Mouse (Mus musculus) embryonic facial prominence, embryonic 13.5 days (tissue): ENCODE results near the gene Rbms1. TPM values are rescaled to one million over a fixed set of nuclear protein-coding genes. Genes with fewer than 3 reads are reported as not detected.

ENCODE experiments used
- ATAC-seq: fragments of 200-750 bp; cut with Nextera tagmentation; 2 replicates; pipeline ENCODE4 v1.8.0; 2017; ENCODE audit warnings: low read depth; ENCODE audit not compliant: insufficient number of reproducible peaks, insufficient read depth, low FRiP score, low TSS enrichment
- H3K27ac ChIP-seq: fragments of 300-500 bp; sonication (generic); 2 replicates; pipeline ENCODE4 v1.5.1; 2015; ENCODE audit warnings: moderate library complexity, mild to moderate bottlenecking, inconsistent platforms
- H3K27me3 ChIP-seq: fragments of 300-500 bp; sonication (generic); 2 replicates; pipeline ENCODE4 v1.6.1; 2015; ENCODE audit warnings: mild to moderate bottlenecking, inconsistent platforms
- H3K36me3 ChIP-seq: fragments of 300-500 bp; sonication (generic); 2 replicates; pipeline ENCODE4 v1.6.1; 2015; ENCODE audit warnings: mild to moderate bottlenecking, inconsistent platforms
- H3K4me1 ChIP-seq: fragments of 300-500 bp; sonication (generic); 2 replicates; pipeline ENCODE4 v1.6.1; 2015; ENCODE audit warnings: inconsistent platforms
- H3K4me2 ChIP-seq: fragments of 300-500 bp; sonication (generic); 2 replicates; pipeline ENCODE4 v1.6.1; 2015; ENCODE audit warnings: moderate library complexity, mild to moderate bottlenecking, inconsistent platforms
- H3K4me3 ChIP-seq: fragments of 300-500 bp; sonication (generic); 2 replicates; pipeline ENCODE4 v1.5.1; 2015; ENCODE audit warnings: mild to moderate bottlenecking, inconsistent platforms
- H3K9ac ChIP-seq: fragments of 300-500 bp; sonication (generic); 2 replicates; pipeline ENCODE4 v1.6.1; 2015; ENCODE audit warnings: mild to moderate bottlenecking, inconsistent platforms
- H3K9me3 ChIP-seq: fragments of 300-500 bp; sonication (generic); 2 replicates; pipeline ENCODE4 v1.6.1; 2016; ENCODE audit warnings: inconsistent platforms
- WGBS: fragments of 180-500 bp; shearing (Covaris S2); methylation state at CpG from one replicate; pipeline ENCODE4 v1.1.7; 2015; ENCODE audit warnings: mixed read lengths; 5-methylcytosine and 5-hydroxymethylcytosine counted together
- polyA plus RNA-seq: library from polyadenylated mRNA; unstranded; fragments of >200 nt; fragmentation: Nextera tagmentation; extraction: Ambion mirVana; gene quantifications from 2 replicates; pipeline ENCODE4 v1.2.1, GENCODE M21; 2015

Gene Rbms1
- polyA plus RNA-seq, 1 experiment from 2014 or later = 117 TPM

GRCm38 (mm10) chr2:60893042-60893441 is 70.0 kb downstream of the Rbms1 start:
- 98% methylated on average over 1 of the region's 1 CpGs for WGBS

GRCm38 (mm10) chr2:60883931-60884330 is 79.1 kb downstream of the Rbms1 start:
- H3K27ac ChIP-seq = no peak overlapping the region
- WGBS = 22% methylated on average over 4 of the region's 4 CpGs
- ATAC-seq = no peak

More at GRCm38 (mm10) chr2:60893042-60893441, 70.0 kb downstream of the Rbms1 start:
- no peak overlapping the region for H3K4me2 ChIP-seq
- H3K9me3 ChIP-seq = no peaks in the 10 kb centered on the region
- no peak for ATAC-seq
- H3K4me3 ChIP-seq = no peak overlapping the region
- no peaks in the 10 kb centered on the region for H3K27me3 ChIP-seq
- peaks cover 7% of the 10 kb centered on the region for H3K4me1 ChIP-seq
- H3K36me3 ChIP-seq = no peaks in the 10 kb centered on the region
- no peak overlapping the region for H3K27ac ChIP-seq
- H3K9ac ChIP-seq = no peak overlapping the region

GRCm38 (mm10) chr2:60883043-60883365 is 80.0 kb downstream of the Rbms1 start:
- no peak for ATAC-seq
- WGBS = 64% methylated on average over 3 of the region's 3 CpGs
- no peak overlapping the region for H3K9ac ChIP-seq

More at GRCm38 (mm10) chr2:60883931-60884330, 79.1 kb downstream of the Rbms1 start:
- no peaks in the 10 kb centered on the region for H3K27me3 ChIP-seq
- H3K4me1 ChIP-seq = peaks cover 34% of the 10 kb centered on the region
- no peaks in the 10 kb centered on the region for H3K36me3 ChIP-seq
- no peak overlapping the region for H3K4me2 ChIP-seq
- H3K9ac ChIP-seq = no peak overlapping the region
- H3K9me3 ChIP-seq = no peaks in the 10 kb centered on the region
- no peak overlapping the region for H3K4me3 ChIP-seq

GRCm38 (mm10) chr2:60882202-60883042 is 80.6 kb downstream of the Rbms1 start:
- H3K36me3 ChIP-seq = 0 out of 2 replicates have a peak, but pooled peaks cover 5% of the 10 kb centered on the region
- no peak for ATAC-seq
- H3K4me1 ChIP-seq = peaks cover 46% of the 10 kb centered on the region
- 29% methylated on average over 5 of the region's 5 CpGs for WGBS
- H3K27me3 ChIP-seq = no peaks in the 10 kb centered on the region
- no peak overlapping the region for H3K9ac ChIP-seq
- H3K4me3 ChIP-seq = no peak overlapping the region
- no peaks in the 10 kb centered on the region for H3K9me3 ChIP-seq
- peak overlapping the region; percentile 95 for H3K27ac ChIP-seq
- peak overlapping the region; percentile 77 for H3K4me2 ChIP-seq

More at GRCm38 (mm10) chr2:60883043-60883365, 80.0 kb downstream of the Rbms1 start:
- H3K4me2 ChIP-seq = no peak overlapping the region
- peaks cover 42% of the 10 kb centered on the region for H3K4me1 ChIP-seq
- no peak overlapping the region for H3K4me3 ChIP-seq
- H3K36me3 ChIP-seq = 0 out of 2 replicates have a peak, but pooled peaks cover 5% of the 10 kb centered on the region
- H3K27me3 ChIP-seq = no peaks in the 10 kb centered on the region
- no peaks in the 10 kb centered on the region for H3K9me3 ChIP-seq
- H3K27ac ChIP-seq = no peak overlapping the region

GRCm38 (mm10) chr2:60881571-60882041 is 81.4 kb downstream of the Rbms1 start:
- Histone ChIP-seq H3K27ac (peak overlapping the region; percentile 95), H3K4me2 (peak overlapping the region; percentile 77), H3K4me3 (peak overlapping the region; percentile 98), H3K9me3 (no peaks in the 10 kb centered on the region), H3K4me1 (peaks cover 54% of the 10 kb centered on the region), H3K9ac (peak overlapping the region; percentile 98), H3K36me3 (0 out of 2 replicates have a peak, but pooled peaks cover 5% of the 10 kb centered on the region), H3K27me3 (no peaks in the 10 kb centered on the region)
- 1% methylated on average over 27 of the region's 27 CpGs for WGBS
- ATAC-seq = no peak

- Histone ChIP-seq H3K9ac (peak overlapping the region; percentile 98), H3K4me3 (peak overlapping the region; percentile 98), H3K27me3 (no peaks in the 10 kb centered on the region), H3K9me3 (no peaks in the 10 kb centered on the region), H3K4me2 (peak overlapping the region; percentile 77), H3K4me1 (peaks cover 59% of the 10 kb centered on the region), H3K36me3 (0 out of 2 replicates have a peak, but pooled peaks cover 5% of the 10 kb centered on the region), H3K27ac (peak overlapping the region; percentile 95)
- ATAC-seq = peak; percentile 77
- 0% methylated on average over 80 of the region's 104 CpGs for WGBS
These were observed 82.0 kb downstream of the Rbms1 start for GRCm38 (mm10) chr2:60880789-60881570.

- WGBS = 2% methylated on average over 14 of the region's 14 CpGs
- H3K9me3 ChIP-seq = no peaks in the 10 kb centered on the region
- peak overlapping the region; percentile 77 for H3K4me2 ChIP-seq
- peaks cover 61% of the 10 kb centered on the region for H3K4me1 ChIP-seq
- H3K27ac ChIP-seq = peak overlapping the region; percentile 95; the same call in 1 of the 2 replicates
- ATAC-seq = no peak
- 0 out of 2 replicates have a peak, but pooled peaks cover 5% of the 10 kb centered on the region for H3K36me3 ChIP-seq
- peak overlapping the region; percentile 98 for H3K9ac ChIP-seq
- H3K27me3 ChIP-seq = no peaks in the 10 kb centered on the region
- peak overlapping the region; percentile 98 for H3K4me3 ChIP-seq
These were observed 82.8 kb downstream of the Rbms1 start for GRCm38 (mm10) chr2:60879966-60880788.

GRCm38 (mm10) chr2:60879141-60879818 is 83.7 kb downstream of the Rbms1 start:
- H3K4me3 ChIP-seq = peak overlapping the region; percentile 98
- H3K27ac ChIP-seq = no peak overlapping the region
- H3K9ac ChIP-seq = no peak overlapping the region
- no peaks in the 10 kb centered on the region for H3K9me3 ChIP-seq
- WGBS = 49% methylated on average over 5 of the region's 5 CpGs
- H3K27me3 ChIP-seq = no peaks in the 10 kb centered on the region
- H3K4me2 ChIP-seq = peak overlapping the region; percentile 77
- H3K36me3 ChIP-seq = 0 out of 2 replicates have a peak, but pooled peaks cover 5% of the 10 kb centered on the region
- ATAC-seq = no peak
- H3K4me1 ChIP-seq = peaks cover 58% of the 10 kb centered on the region

GRCm38 (mm10) chr2:60877543-60878386 is 85.2 kb downstream of the Rbms1 start:
- Histone ChIP-seq H3K36me3 (0 out of 2 replicates have a peak, but pooled peaks cover 5% of the 10 kb centered on the region), H3K9ac (no peak overlapping the region), H3K4me2 (0 out of 2 replicates have a peak overlapping the region, but pooled peaks have one; percentile 9), H3K27me3 (no peaks in the 10 kb centered on the region), H3K4me1 (peaks cover 61% of the 10 kb centered on the region), H3K27ac (no peak overlapping the region), H3K4me3 (no peak overlapping the region), H3K9me3 (no peaks in the 10 kb centered on the region)
- ATAC-seq = no peak
- 68% methylated on average over 14 of the region's 14 CpGs for WGBS

GRCm38 (mm10) chr2:60876891-60877290 is 86.1 kb downstream of the Rbms1 start:
- peaks cover 64% of the 10 kb centered on the region for H3K4me1 ChIP-seq
- H3K27ac ChIP-seq = no peak overlapping the region
- 51% methylated on average over 2 of the region's 2 CpGs for WGBS

More at GRCm38 (mm10) chr2:60876891-60877290, 86.1 kb downstream of the Rbms1 start:
- no peak for ATAC-seq
- Histone ChIP-seq H3K9ac (no peak overlapping the region), H3K4me2 (peak overlapping the region; percentile 9; the same call in 1 of the 2 replicates), H3K9me3 (no peaks in the 10 kb centered on the region), H3K27me3 (no peaks in the 10 kb centered on the region), H3K36me3 (0 out of 2 replicates have a peak, but pooled peaks cover 5% of the 10 kb centered on the region), H3K4me3 (no peak overlapping the region)
